Mouse (Mus musculus) heart, postnatal 0 days (tissue): ENCODE measurements around the gene Pi4k2a. TPM values are rescaled to one million over a fixed set of nuclear protein-coding genes. Genes with fewer than 3 reads are reported as not detected.

Experiments used
- ATAC-seq: fragments of 200-750 bp; cut with Nextera tagmentation; 2 replicates; pipeline ENCODE4 v1.8.0; 2017; ENCODE audit warnings: low read depth, moderate number of reproducible peaks, moderate library complexity; ENCODE audit not compliant: insufficient read depth
- DNase-seq: peaks from one replicate; pipeline ENCODE4 v3.0.0-alpha.2; 2016; ENCODE audit warnings: low spot score
- H3K27ac ChIP-seq: fragments of 300-500 bp; sonication (generic); 2 replicates; pipeline ENCODE4 v1.5.1; 2014; ENCODE audit warnings: low read depth, mild to moderate bottlenecking
- H3K27me3 ChIP-seq: fragments of 300-500 bp; sonication (generic); 2 replicates; pipeline ENCODE4 v1.6.1; 2014; ENCODE audit warnings: low read length, mixed read lengths; ENCODE audit not compliant: control insufficient read depth, insufficient read depth
- H3K36me3 ChIP-seq: fragments of 300-500 bp; sonication (generic); replicated peaks from 2 replicates; pipeline ENCODE4 v1.6.1; 2014; ENCODE audit warnings: low read length, mixed read lengths; ENCODE audit not compliant: control insufficient read depth, insufficient read depth
- H3K4me1 ChIP-seq: fragments of 300-500 bp; sonication (generic); 2 replicates; pipeline ENCODE4 v1.6.1; 2014; ENCODE audit warnings: antibody characterized with exemption; ENCODE audit not compliant: control insufficient read depth, insufficient read depth
- H3K4me2 ChIP-seq: fragments of 300-500 bp; sonication (generic); 2 replicates; pipeline ENCODE4 v1.6.1; 2014; ENCODE audit warnings: low read depth, mild to moderate bottlenecking, low read length, moderate library complexity
- H3K4me3 ChIP-seq: fragments of 300-500 bp; sonication (generic); 2 replicates; pipeline ENCODE4 v1.5.1; 2014; ENCODE audit warnings: low read depth, low read length
- H3K9ac ChIP-seq: fragments of 300-500 bp; sonication (generic); replicated peaks from 2 replicates; pipeline ENCODE4 v1.6.1; 2014; ENCODE audit warnings: low read depth, low read length, mixed read lengths
- H3K9me3 ChIP-seq: fragments of 300-500 bp; sonication (generic); replicated peaks from 2 replicates; pipeline ENCODE4 v1.6.1; 2016; ENCODE audit warnings: low read length; ENCODE audit not compliant: control insufficient read depth
- CTCF ChIP-seq: IDR thresholded peaks from 2 replicates; pipeline ENCODE4 v1.5.1; 2016; ENCODE audit warnings: antibody characterized with exemption, control low read depth, low read depth
- EP300 ChIP-seq: IDR thresholded peaks from 2 replicates; pipeline ENCODE4 v1.6.1; 2016; ENCODE audit warnings: antibody characterized with exemption, low read depth
- WGBS: fragments of 180-500 bp; shearing (Covaris S2); extraction: QIAGEN DNeasy Blood & Tissue Kit; methylation state at CpG from one replicate; pipeline ENCODE4 v1.1.7; 2014; 5-methylcytosine and 5-hydroxymethylcytosine counted together
- polyA plus RNA-seq: library from polyadenylated mRNA; unstranded; fragments of >200 nt; fragmentation: Nextera tagmentation; extraction: Ambion mirVana; gene quantifications from 2 replicates; pipeline ENCODE4 v1.2.1, GENCODE M21; 2015
- total RNA-seq: library from RNA; depleted of rRNA; stranded (reverse); fragments of >200 nt; gene quantifications from 2 replicates; pipeline ENCODE4 v1.2.3, GENCODE M21; 2014; ENCODE audit warnings: low replicate concordance

Gene Pi4k2a
- total and polyA plus RNA-seq, 2 experiments from 2014 or later = 6.7 to 13.4 TPM

GRCm38 (mm10) chr19:42158246-42159017 is 68.2 kb downstream of the Pi4k2a start:
- no peak overlapping the region for H3K4me3 ChIP-seq
- no peaks in the 10 kb centered on the region for H3K9me3 ChIP-seq
- no peaks in the 10 kb centered on the region for H3K36me3 ChIP-seq
- H3K27ac ChIP-seq = no peak overlapping the region
- H3K4me1 ChIP-seq = no peaks in the 10 kb centered on the region
- no peak for ATAC-seq
- H3K27me3 ChIP-seq = no peaks in the 10 kb centered on the region
- H3K9ac ChIP-seq = no peak overlapping the region
- 21% methylated on average over 13 of the region's 13 CpGs for WGBS
- no peak overlapping the region for H3K4me2 ChIP-seq
- DNase-seq = no peak
- TF ChIP-seq EP300 (no peak), CTCF (0 out of 2 replicates have a peak, but pooled peaks have one; percentile 3)

GRCm38 (mm10) chr19:42163764-42164163 is 73.5 kb downstream of the Pi4k2a start, which contains the start of gene Zfyve27:
Zfyve27 (plus strand) TSS chr19:42163951.
- peaks cover 14% of the 10 kb centered on the region; the same call in 1 of the 2 replicates for H3K27me3 ChIP-seq
- H3K27ac ChIP-seq = no peak within 1 kb of the TSS
- ATAC-seq (no peak), DNase-seq (no peak)
- no peaks in the 10 kb centered on the region for H3K4me1 ChIP-seq
- TF ChIP-seq CTCF (no peak), EP300 (no peak)
- H3K36me3 ChIP-seq = no peaks in the 10 kb centered on the region
- no peak within 1 kb of the TSS for H3K9ac ChIP-seq
- no peak within 1 kb of the TSS for H3K4me3 ChIP-seq
- no peaks in the 10 kb centered on the region for H3K9me3 ChIP-seq
- WGBS = 59% methylated on average over 5 of the region's 5 CpGs
- H3K4me2 ChIP-seq = no peak within 1 kb of the TSS

- H3K4me2 ChIP-seq = no peak overlapping the region
- DNase-seq (no peak), ATAC-seq (no peak)
- H3K27ac ChIP-seq = no peak overlapping the region
- whole genome bisulfite sequencing = 59% methylated on average over 7 of the region's 7 CpGs
- H3K4me1 ChIP-seq = no peaks in the 10 kb centered on the region
- no peak overlapping the region for H3K9ac ChIP-seq
- no peaks in the 10 kb centered on the region for H3K9me3 ChIP-seq
- no peaks in the 10 kb centered on the region for H3K36me3 ChIP-seq
- TF ChIP-seq EP300 (no peak), CTCF (no peak)
- no peak overlapping the region for H3K4me3 ChIP-seq
- H3K27me3 ChIP-seq = peaks cover 18% of the 10 kb centered on the region; the same call in 1 of the 2 replicates
These were observed 73.9 kb downstream of the Pi4k2a start for GRCm38 (mm10) chr19:42164188-42164587.

- DNase-seq = peak; percentile 78
- H3K36me3 ChIP-seq = no peaks in the 10 kb centered on the region
- WGBS = 2% methylated on average over 12 of the region's 12 CpGs
- H3K9me3 ChIP-seq = no peaks in the 10 kb centered on the region
- no peak overlapping the region for H3K27ac ChIP-seq
- peaks cover 21% of the 10 kb centered on the region; the same call in 1 of the 2 replicates for H3K27me3 ChIP-seq
- H3K9ac ChIP-seq = no peak overlapping the region
- H3K4me3 ChIP-seq = peak overlapping the region; percentile 28; the same call in 1 of the 2 replicates
- peaks cover 4% of the 10 kb centered on the region for H3K4me1 ChIP-seq
- no peak for ATAC-seq
- no peak for TF ChIP-seq EP300
- peak; percentile 93 for TF ChIP-seq CTCF
- H3K4me2 ChIP-seq = peak overlapping the region; percentile 49
These were observed 75.9 kb downstream of the Pi4k2a start for GRCm38 (mm10) chr19:42166130-42166529.

GRCm38 (mm10) chr19:42166766-42167165 is 76.5 kb downstream of the Pi4k2a start:
- 40% methylated on average over 3 of the region's 3 CpGs for WGBS
- peaks cover 21% of the 10 kb centered on the region; the same call in 1 of the 2 replicates for H3K27me3 ChIP-seq
- H3K9ac ChIP-seq = no peak overlapping the region
- no peak for DNase-seq
- no peak for TF ChIP-seq CTCF
- no peak for TF ChIP-seq EP300
- H3K4me3 ChIP-seq = no peak overlapping the region
- peaks cover 10% of the 10 kb centered on the region for H3K4me1 ChIP-seq
- no peak overlapping the region for H3K4me2 ChIP-seq
- no peak for ATAC-seq
- H3K27ac ChIP-seq = no peak overlapping the region
- H3K36me3 ChIP-seq = no peaks in the 10 kb centered on the region
- H3K9me3 ChIP-seq = no peaks in the 10 kb centered on the region
